Mouse (Mus musculus) leukemia stem cell, adult 10-12 weeks (primary cell): ENCODE measurements around the gene Spin2e. TPM values are rescaled to one million over a fixed set of nuclear protein-coding genes. Genes with fewer than 3 reads are reported as not detected.

Experiments used
- polyA plus RNA-seq: library from polyadenylated mRNA; stranded (reverse); fragments of >175 nt; gene quantifications from 2 replicates; pipeline ENCODE4 v1.2.3, GENCODE M21; 2012; ENCODE audit warnings: low replicate concordance

Spin2e gene
- polyA plus RNA-seq = not detected in 2 replicates

DNA sequence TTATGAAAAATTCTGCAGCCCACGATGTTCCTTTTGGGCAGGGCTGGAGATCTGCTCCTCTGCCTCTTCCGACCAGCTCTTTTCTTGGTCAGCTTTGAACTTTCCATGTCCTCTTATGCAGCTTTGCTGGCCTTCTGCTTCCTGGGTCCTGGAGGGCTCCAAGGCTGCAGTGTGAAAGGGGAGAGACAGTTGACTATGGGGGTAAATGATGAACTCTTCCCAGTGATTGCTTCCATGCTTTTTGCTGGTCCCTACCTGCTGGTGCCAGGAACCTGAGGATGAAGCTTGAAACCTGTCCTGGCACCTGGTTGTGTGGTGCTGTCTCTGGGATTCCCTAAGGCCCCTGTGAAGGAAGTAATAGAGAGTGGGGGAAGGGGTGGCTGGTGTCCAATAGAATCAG lies at the start of gene Spin2e:
TSS of gene Spin2e (minus strand) at position 101 of the 400 bp plus-strand sequence.

DNA sequence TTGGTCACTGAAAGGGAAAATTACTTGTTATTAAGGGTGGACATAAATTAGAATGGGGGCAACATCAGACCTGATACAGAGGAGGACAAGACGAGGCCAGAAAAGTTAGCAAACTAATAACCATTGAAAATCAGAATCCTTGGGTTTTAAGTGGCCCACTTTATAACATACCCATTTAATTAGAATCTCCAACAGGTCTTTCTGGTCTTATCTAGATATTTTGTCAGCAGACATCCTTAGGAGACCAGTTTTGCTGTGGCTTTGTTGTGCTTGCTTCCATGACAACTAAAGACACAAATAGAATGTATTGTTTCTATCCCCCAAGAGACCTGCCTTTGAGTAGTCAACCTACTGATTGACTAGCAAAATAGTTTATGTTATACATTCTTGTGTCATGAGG lies 44.5 kb downstream of the Spin2e start, which contains the start of gene Gm21883:
TSS of gene Gm21883 (minus strand) at position 101 of the 400 bp plus-strand sequence.

Other genes starting within 250 kb of the Spin2e start
- gene Btbd35f19, start 235.0 kb downstream of the Spin2e start, polyA plus RNA-seq = not detected in 2 replicates
- not detected in 2 replicates for gene Gm21883, start 44.6 kb downstream of the Spin2e start, polyA plus RNA-seq
- not detected in 2 replicates for gene Btbd35f25, start 98.2 kb upstream of the Spin2e start, polyA plus RNA-seq